Mouse (Mus musculus): ENCODE measurements around the gene Zeb2.
A peak's percentile ranks its signal among the peaks of the same experiment; 100 is the strongest.
"Not testable (repeated sequence)": the region's sequence is repeated elsewhere in the genome, so short reads cannot be mapped to it uniquely, and the experiment has no call there.

Zeb2 gene

GRCm38 (mm10) chr2:45111571-45111970, 5.6 kb downstream of the Zeb2 start:
- not testable (repeated sequence) for DNase-seq

GRCm38 (mm10) chr2:45110757-45111411, 6.3 kb downstream of the Zeb2 start:
- DNase-seq = peak; percentile 43

GRCm38 (mm10) chr2:45109951-45110756, 7.0 kb downstream of the Zeb2 start:
- peak; percentile 46 for DNase-seq

GRCm38 (mm10) chr2:45109161-45109950, 7.8 kb downstream of the Zeb2 start:
- DNase-seq = no peak

- DNase-seq = peak; percentile 61
Measured at GRCm38 (mm10) chr2:45108521-45109091, 8.6 kb downstream of the Zeb2 start.

GRCm38 (mm10) chr2:45107555-45107954, 9.6 kb downstream of the Zeb2 start:
- DNase-seq = no peak

GRCm38 (mm10) chr2:45105922-45106851, 11.0 kb downstream of the Zeb2 start:
- DNase-seq = no peak

GRCm38 (mm10) chr2:45105281-45105721, 11.9 kb downstream of the Zeb2 start:
- DNase-seq = no peak

- DNase-seq = no peak
Measured at GRCm38 (mm10) chr2:45104511-45105055, 12.6 kb downstream of the Zeb2 start.

- DNase-seq = no peak
Measured at GRCm38 (mm10) chr2:45104066-45104465, 13.1 kb downstream of the Zeb2 start.

- DNase-seq = no peak
Measured at GRCm38 (mm10) chr2:45103021-45103983, 13.9 kb downstream of the Zeb2 start.

GRCm38 (mm10) chr2:45102191-45102638, 15.0 kb downstream of the Zeb2 start:
- no peak for DNase-seq

GRCm38 (mm10) chr2:45101586-45101985, 15.6 kb downstream of the Zeb2 start:
- DNase-seq = no peak

- no peak for DNase-seq
Measured at GRCm38 (mm10) chr2:45101040-45101439, 16.2 kb downstream of the Zeb2 start.

- no peak for DNase-seq
Measured at GRCm38 (mm10) chr2:45100628-45101027, 16.6 kb downstream of the Zeb2 start.

- no peak for DNase-seq
Measured at GRCm38 (mm10) chr2:45100017-45100416, 17.2 kb downstream of the Zeb2 start.

- no peak for DNase-seq
Measured at GRCm38 (mm10) chr2:45099081-45099480, 18.1 kb downstream of the Zeb2 start.

GRCm38 (mm10) chr2:45097969-45098368, 19.2 kb downstream of the Zeb2 start:
- no peak for DNase-seq

GRCm38 (mm10) chr2:45096638-45097247, 20.5 kb downstream of the Zeb2 start:
- no peak for DNase-seq

- no peak for DNase-seq
Measured at GRCm38 (mm10) chr2:45095825-45096224, 21.4 kb downstream of the Zeb2 start.
